Mouse (Mus musculus) bone marrow macrophage, adult 2 months (primary cell): ENCODE data around the gene Zfp704. TPM values are rescaled to one million over a fixed set of nuclear protein-coding genes. Genes with fewer than 3 reads are reported as not detected.

ENCODE experiments used
- H3K27ac ChIP-seq: 2 replicates; pipeline ENCODE4 v1.5.1; 2012; ENCODE audit warnings: low read depth, low read length; ENCODE audit not compliant: insufficient read depth
- H3K4me1 ChIP-seq: 2 replicates; pipeline ENCODE4 v1.6.1; 2012; ENCODE audit warnings: low read length; ENCODE audit not compliant: control insufficient read depth, insufficient read depth
- H3K4me3 ChIP-seq: 2 replicates; pipeline ENCODE4 v1.5.1; 2012; ENCODE audit warnings: mild to moderate bottlenecking, low read length, moderate library complexity; ENCODE audit not compliant: insufficient read depth
- CTCF ChIP-seq: IDR thresholded peaks from 2 replicates; pipeline ENCODE4 v1.5.1; 2012; ENCODE audit warnings: low read depth, mild to moderate bottlenecking, low read length, moderate library complexity
- POLR2A ChIP-seq: IDR thresholded peaks from 2 replicates; pipeline ENCODE4 v1.6.1; 2012; ENCODE audit warnings: mild to moderate bottlenecking, low read depth, low read length, borderline replicate concordance
- polyA plus RNA-seq: library from polyadenylated mRNA; stranded (reverse); fragments of >200 nt; gene quantifications from 2 replicates; pipeline ENCODE4 v1.2.4, GENCODE M21; 2012; ENCODE audit not compliant: missing spikeins, insufficient read depth, insufficient read length

Zfp704 gene
- polyA plus RNA-seq: 10.5 TPM in 2 replicates

DNA sequence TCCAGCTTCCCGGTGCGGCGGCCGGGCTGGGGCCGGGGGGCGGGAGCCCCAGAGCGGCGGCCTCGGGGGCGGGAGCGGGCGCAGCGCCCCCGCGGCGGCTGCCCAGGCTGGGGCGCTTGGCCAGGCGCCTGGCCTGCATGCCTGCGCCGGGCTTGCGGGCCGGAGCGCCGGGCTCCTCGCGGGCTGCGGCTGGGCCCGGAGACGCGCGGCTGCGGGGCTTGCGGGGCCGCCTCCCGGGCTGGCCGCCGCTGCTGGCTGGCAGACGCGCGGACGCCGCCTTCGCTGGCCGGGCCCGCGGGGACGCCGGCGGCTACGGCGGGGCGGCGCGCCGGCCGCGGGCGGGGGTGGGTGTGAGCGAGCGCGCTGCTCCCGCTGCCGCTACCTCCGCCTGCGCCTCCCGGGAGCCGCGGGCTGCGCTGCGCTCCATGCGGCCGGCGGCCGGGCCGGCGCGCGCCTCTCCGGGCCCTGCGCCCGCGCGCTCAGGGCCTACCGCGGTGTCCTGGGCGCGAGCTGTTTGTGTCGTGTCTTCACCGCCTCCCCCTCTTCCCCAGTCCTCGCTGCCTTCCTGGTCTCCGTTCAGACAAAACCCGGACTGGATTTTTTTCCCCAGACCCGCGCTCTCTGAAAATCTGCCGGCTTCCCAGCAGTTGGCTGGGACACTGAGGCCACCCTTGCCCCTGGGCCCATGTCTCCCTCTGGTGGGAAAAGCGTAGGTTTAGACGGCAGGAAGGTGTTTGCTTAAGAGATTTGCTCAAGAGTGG is at the start of gene Zfp704:
Gene Zfp704, minus strand, starts transcription at position 505 of the 761 bp plus-strand sequence.
- Histone ChIP-seq H3K27ac (peak within 1 kb of the TSS; percentile 56), H3K4me1 (peaks cover 22% of the 10 kb centered on the region), H3K4me3 (peak within 1 kb of the TSS; percentile 100)
- TF ChIP-seq CTCF (no peak), POLR2A (no peak)

- H3K4me3 ChIP-seq: no peak overlapping the region
- no peak overlapping the region for H3K27ac ChIP-seq
- no peaks in the 10 kb centered on the region for H3K4me1 ChIP-seq
- TF ChIP-seq CTCF (no peak), POLR2A (no peak)
Observed at GRCm38 (mm10) chr3:9633036-9634005, 23.4 kb upstream of the Zfp704 start.

DNA sequence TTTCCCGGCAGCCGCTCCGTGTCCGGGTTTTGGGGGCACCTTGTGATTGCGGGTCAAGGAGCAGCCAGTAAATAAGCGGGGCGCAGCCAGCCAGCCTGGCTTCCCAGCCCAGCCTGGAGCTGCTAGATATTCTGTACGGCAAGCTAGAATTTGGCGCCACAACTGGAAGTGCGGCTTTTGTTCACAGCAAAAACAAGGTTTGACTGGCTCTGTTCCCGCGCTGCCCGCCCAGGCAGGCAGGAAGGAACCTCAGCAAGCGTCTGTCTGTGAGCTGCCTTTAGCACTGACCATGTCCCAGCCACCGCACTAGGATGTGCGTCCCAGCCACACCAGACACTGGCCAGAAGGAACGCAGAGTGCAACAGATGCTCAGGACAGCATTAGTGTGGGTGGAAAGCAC is 20.1 kb upstream of the Zfp704 start:
- Histone ChIP-seq H3K4me1 (no peaks in the 10 kb centered on the region), H3K4me3 (no peak overlapping the region), H3K27ac (no peak overlapping the region)
- TF ChIP-seq POLR2A (no peak), CTCF (no peak)

DNA sequence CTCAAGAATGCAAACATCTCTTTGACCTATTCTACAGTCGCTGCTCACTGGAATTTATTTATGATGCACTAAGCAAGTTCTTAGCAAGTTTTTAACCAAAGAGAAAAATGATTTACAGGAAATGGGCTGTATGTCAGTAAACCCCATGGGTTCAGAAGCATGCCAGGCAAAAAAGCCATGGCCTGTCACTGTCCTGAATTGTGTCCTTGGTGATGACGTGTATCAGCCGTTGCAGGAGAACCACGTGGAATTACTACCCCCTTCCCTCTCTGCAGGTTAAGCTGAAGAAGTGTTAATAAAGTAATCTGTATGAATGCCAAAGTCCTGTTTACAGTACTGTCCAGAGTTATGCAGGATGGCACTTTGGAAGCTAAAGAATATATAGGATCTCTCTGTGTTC is 18.2 kb upstream of the Zfp704 start:
- Histone ChIP-seq H3K4me3 (no peak overlapping the region), H3K4me1 (no peaks in the 10 kb centered on the region), H3K27ac (no peak overlapping the region)
- TF ChIP-seq CTCF (no peak), POLR2A (no peak)

- Histone ChIP-seq H3K4me3 (no peak overlapping the region), H3K4me1 (no peaks in the 10 kb centered on the region), H3K27ac (no peak overlapping the region)
- TF ChIP-seq CTCF: no peak
Observed at GRCm38 (mm10) chr3:9626149-9626548, 16.3 kb upstream of the Zfp704 start.

GRCm38 (mm10) chr3:9620611-9621010 is 10.7 kb upstream of the Zfp704 start:
- Histone ChIP-seq H3K27ac (no peak overlapping the region), H3K4me1 (peaks cover 7% of the 10 kb centered on the region), H3K4me3 (no peak overlapping the region)
- no peak for TF ChIP-seq POLR2A
- no peak for TF ChIP-seq CTCF

- H3K4me1 ChIP-seq: peaks cover 11% of the 10 kb centered on the region
- H3K4me3 ChIP-seq: no peak overlapping the region
- no peak overlapping the region for H3K27ac ChIP-seq
- no peak for TF ChIP-seq POLR2A
- no peak for TF ChIP-seq CTCF
Observed at GRCm38 (mm10) chr3:9619562-9620275, 9.8 kb upstream of the Zfp704 start.

DNA sequence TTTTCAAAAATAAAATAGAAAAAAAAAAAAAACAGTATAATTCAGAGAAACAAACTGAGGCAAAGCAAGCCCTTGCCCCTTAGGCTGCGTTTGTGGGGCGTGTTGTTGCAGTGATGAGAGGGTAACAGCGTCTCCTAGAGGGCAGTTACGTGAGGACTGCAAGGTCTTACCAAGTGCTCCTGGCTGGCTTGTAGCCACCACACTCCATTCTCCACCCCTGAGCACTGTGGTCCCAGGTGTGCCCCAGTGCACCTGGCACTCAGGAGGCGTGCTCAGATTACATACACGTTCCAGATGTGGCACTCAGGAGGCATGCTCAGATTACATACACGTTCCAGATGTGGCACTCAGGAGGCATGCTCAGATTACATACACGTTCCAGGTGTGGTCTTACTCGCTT is 7.2 kb upstream of the Zfp704 start:
- TF ChIP-seq POLR2A: no peak
- no peak for TF ChIP-seq CTCF
- H3K4me1 ChIP-seq: peaks cover 11% of the 10 kb centered on the region
- no peak overlapping the region for H3K27ac ChIP-seq

GRCm38 (mm10) chr3:9614676-9615075 is 4.8 kb upstream of the Zfp704 start:
- peaks cover 12% of the 10 kb centered on the region for H3K4me1 ChIP-seq
- no peak overlapping the region for H3K4me3 ChIP-seq
- no peak for TF ChIP-seq CTCF
- TF ChIP-seq POLR2A: no peak
- H3K27ac ChIP-seq: no peak overlapping the region

More for the DNA sequence above, 7.2 kb upstream of the Zfp704 start:
- H3K4me3 ChIP-seq: no peak overlapping the region

DNA sequence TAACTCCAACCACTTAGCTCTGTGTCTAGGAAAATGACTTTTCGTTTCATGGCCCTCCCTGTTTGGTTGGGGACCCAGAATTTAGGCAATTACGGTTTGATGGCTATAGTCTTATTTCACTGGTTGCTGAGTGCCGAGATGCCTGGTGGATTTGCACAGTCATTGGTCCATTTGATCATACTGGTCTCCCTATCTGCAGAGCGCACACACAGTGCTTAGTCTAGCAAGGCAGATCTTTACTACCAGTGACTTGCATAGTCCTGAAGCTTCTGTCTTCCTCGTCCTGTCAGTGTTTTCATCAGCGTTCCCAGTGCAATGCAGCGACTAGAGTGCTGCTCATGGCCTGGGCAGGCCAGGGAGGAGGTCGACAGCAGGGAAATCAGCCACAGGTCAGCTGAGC is 4.1 kb upstream of the Zfp704 start:
- TF ChIP-seq POLR2A (no peak), CTCF (no peak)
- Histone ChIP-seq H3K4me3 (no peak overlapping the region), H3K27ac (no peak overlapping the region), H3K4me1 (peaks cover 7% of the 10 kb centered on the region; the same call in 1 of the 2 replicates)
